In genomic region chr12:77481153-77481552, GRCm38 (mm10) we compare ENCODE assay signal across 27 mouse cellular contexts.
"Had no signal": no experiment of that assay in that cellular context is flagged by ENCODE, and none has a peak within 500 bp of the region (broad histone marks: within the 10 kb centered on the region; RNA-seq: fewer than 3 reads in every experiment).

No protein-coding gene starts in this region.

- H3K4me3 ChIP-seq: heart, adult 2 months; heart, embryonic 13.5 days; heart, embryonic 15.5 days; hindbrain, embryonic 13.5 days; intestine, embryonic 15.5 days; kidney, embryonic 15.5 days; limb, embryonic 10.5 days; limb, embryonic 12.5 days; liver, embryonic 13.5 days had no signal

- H3K27me3 ChIP-seq: hindbrain, embryonic 13.5 days; intestine, embryonic 15.5 days; kidney, embryonic 15.5 days; limb, embryonic 12.5 days; liver, embryonic 13.5 days had no signal

- H3K4me2 ChIP-seq: heart, embryonic 11.5 days; heart, embryonic 13.5 days; heart, embryonic 15.5 days; hindbrain, embryonic 13.5 days; intestine, embryonic 15.5 days; kidney, embryonic 15.5 days; limb, embryonic 12.5 days; liver, embryonic 11.5 days; liver, embryonic 13.5 days had no signal

- H3K27ac ChIP-seq: heart, adult 2 months; heart, embryonic 13.5 days; heart, embryonic 15.5 days; hindbrain, embryonic 13.5 days; intestine, embryonic 15.5 days; kidney, embryonic 15.5 days; kidney, postnatal 0 days; limb, embryonic 10.5 days; limb, embryonic 12.5 days; liver, embryonic 13.5 days had no signal

- H3K9me3 ChIP-seq: heart, embryonic 13.5 days; heart, embryonic 15.5 days; hindbrain, embryonic 13.5 days; intestine, embryonic 15.5 days; kidney, embryonic 15.5 days; limb, embryonic 10.5 days; limb, embryonic 12.5 days; liver, embryonic 13.5 days had no signal

- H3K4me1 ChIP-seq: intestine, embryonic 15.5 days; limb, embryonic 12.5 days; liver, embryonic 13.5 days had no signal

- H3K36me3 ChIP-seq: heart, embryonic 13.5 days; heart, embryonic 15.5 days; hindbrain, embryonic 13.5 days; intestine, embryonic 15.5 days; kidney, embryonic 15.5 days; limb, embryonic 10.5 days; limb, embryonic 12.5 days; liver, embryonic 13.5 days had no signal

- H3K9ac ChIP-seq: heart, embryonic 13.5 days; heart, embryonic 15.5 days; hindbrain, embryonic 13.5 days; intestine, embryonic 15.5 days; kidney, embryonic 15.5 days; limb, embryonic 12.5 days; liver, embryonic 13.5 days had no signal

- DNase-seq: gastrocnemius, postnatal 10 days; gastrocnemius, postnatal 25 days; heart, adult 11 months; heart, adult 2 months; heart, postnatal 14 days; heart, postnatal 36 days; kidney, adult 18-20 months; kidney, adult 9 months; kidney, postnatal 14 days; kidney, postnatal 36 days; layer of hippocampus, adult 9-11 months; layer of hippocampus, postnatal 36 days; liver; liver, embryonic 13.5 days had no signal

- ATAC-seq: hindbrain, embryonic 16.5 days; inflammation-experienced regulatory T-cells, adult 6 months; intestine, embryonic 15.5 days; intestine, postnatal 0 days had no signal
